Mouse (Mus musculus) testis, adult 2 months (tissue): ENCODE data around the gene Dlat.

ENCODE experiments used
- CTCF ChIP-seq: fragments of 200-500 bp; IDR thresholded peaks from 2 replicates; pipeline ENCODE4 v1.5.1; 2012; ENCODE audit warnings: low read depth, mild to moderate bottlenecking, inconsistent platforms, low read length, moderate library complexity; ENCODE audit not compliant: control insufficient read depth, insufficient read depth, insufficient replicate concordance
- POLR2A ChIP-seq: fragments of 200-500 bp; IDR thresholded peaks from 2 replicates; pipeline ENCODE4 v1.6.1; 2012; ENCODE audit warnings: low read depth, mild to moderate bottlenecking, inconsistent platforms, low read length, moderate library complexity; ENCODE audit not compliant: control insufficient read depth

GRCm38 (mm10) chr9:50696851-50697705 is 37.5 kb upstream of the Dlat start:
- TF ChIP-seq CTCF (no peak), POLR2A (no peak)
